Mouse (Mus musculus): Measurements from ENCODE around the gene Mxi1. TPM values are rescaled to one million over a fixed set of nuclear protein-coding genes. Genes with fewer than 3 reads are reported as not detected.

The Mxi1 gene
- polyA plus RNA-seq, 1 experiment from 2014 or later: 34.3 TPM

DNA sequence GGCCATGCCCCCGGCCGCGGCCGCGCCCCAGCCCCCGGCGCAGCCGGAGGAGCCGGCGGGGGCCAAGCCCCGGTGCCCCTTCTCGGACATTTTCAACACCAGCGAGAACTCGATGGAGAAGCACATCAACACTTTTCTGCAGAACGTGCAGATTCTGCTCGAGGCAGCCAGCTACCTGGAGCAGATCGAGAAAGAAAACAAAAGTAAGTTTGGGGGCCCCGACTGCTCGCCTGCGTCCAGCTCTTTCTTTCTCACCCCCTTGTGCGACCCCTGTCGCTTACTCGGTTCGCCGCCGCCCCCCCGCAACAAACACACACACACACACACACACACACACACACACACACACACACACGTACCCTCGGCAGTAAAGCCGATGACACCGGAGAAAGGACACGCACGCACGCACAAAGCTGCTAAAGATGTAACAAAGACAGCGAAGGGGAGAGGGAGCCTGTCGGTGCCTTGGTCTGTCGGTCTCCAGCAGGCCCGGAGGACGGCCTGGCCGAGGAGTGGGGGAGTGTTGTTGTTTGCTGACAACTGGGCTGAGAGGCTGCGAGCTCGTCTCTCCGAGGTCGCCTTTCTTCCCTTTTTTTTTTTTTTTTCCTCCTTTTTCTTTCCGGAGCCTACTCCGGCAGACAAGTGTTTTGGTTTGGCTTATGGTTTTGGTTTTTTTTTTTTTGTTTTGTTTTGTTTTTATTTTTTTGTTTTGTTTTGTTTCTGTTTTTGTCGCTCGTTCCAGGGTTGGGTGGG is 629 bp downstream of the Mxi1 start:
- no peak for ATAC-seq (replicated peaks; ENCODE audit: low FRiP score)
- H3K4me2 ChIP-seq: peak overlapping the region; percentile 100
- no peaks in the 10 kb centered on the region for H3K9me3 ChIP-seq (ENCODE audit: control insufficient read depth, low read length)
- H3K9ac ChIP-seq (ENCODE audit: low read depth, low read length): peak overlapping the region; percentile 92
- under 1% methylated on average over 47 of the region's 48 CpGs for WGBS
- peaks cover 6% of the 10 kb centered on the region for H3K4me1 ChIP-seq (replicated peaks; ENCODE audit: control insufficient read depth, insufficient read depth, low read length)
- H3K36me3 ChIP-seq (ENCODE audit: control insufficient read depth, insufficient read depth, low read length): no peaks in the 10 kb centered on the region
- H3K27me3 ChIP-seq (replicated peaks; ENCODE audit: control insufficient read depth, insufficient read depth, low read length): no peaks in the 10 kb centered on the region
- H3K27ac ChIP-seq (ENCODE audit: low read depth, low read length): peak overlapping the region; percentile 97
- DNase-seq (ENCODE audit: low spot score): peak; percentile 62
- H3K4me3 ChIP-seq (ENCODE audit: low read depth, low read length): peak overlapping the region; percentile 97

DNA sequence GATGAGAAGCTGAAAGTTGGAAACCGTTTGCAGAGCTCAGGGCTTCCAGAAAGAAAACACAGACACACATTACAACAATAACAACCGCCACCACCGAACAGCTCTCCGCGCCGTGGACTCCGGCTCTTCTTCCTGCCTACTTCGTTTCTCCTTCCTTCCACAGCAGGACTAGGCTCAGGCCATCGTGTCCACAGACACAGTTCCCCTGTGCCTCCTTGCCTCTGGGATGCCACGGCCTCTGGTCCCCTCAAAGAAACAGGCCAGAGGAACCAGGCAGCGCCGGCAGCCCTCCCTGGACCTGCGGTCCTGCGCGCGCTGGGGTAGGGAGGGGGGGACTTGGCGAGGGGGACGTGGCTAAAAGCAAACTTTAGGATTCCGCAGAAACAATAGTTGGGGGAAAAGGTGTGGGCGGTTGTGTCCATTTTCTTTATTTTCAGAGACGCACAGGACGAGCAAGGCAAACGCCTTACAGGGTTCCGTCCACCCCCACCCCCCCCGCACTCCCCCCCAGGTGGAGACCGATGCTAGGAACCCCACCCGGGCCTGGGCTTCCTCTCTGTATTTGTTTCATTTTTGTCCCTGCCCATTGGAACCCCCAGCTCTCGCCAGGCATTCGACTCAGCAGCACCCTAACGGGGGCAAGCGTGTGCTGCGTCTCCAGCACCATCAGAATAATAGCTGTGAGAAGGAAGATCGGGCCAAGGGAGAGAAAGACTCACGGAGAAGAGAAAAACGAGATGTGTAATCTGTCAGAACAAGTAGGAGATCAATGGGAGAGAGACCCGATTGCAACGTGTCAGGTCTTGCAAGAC is 1.4 kb downstream of the Mxi1 start:
- Histone ChIP-seq H3K27ac (ENCODE audit: low read depth, low read length) (peak overlapping the region; percentile 97), H3K9me3 (ENCODE audit: control insufficient read depth, low read length) (no peaks in the 10 kb centered on the region), H3K4me3 (ENCODE audit: low read depth, low read length) (peak overlapping the region; percentile 97), H3K27me3 (replicated peaks; ENCODE audit: control insufficient read depth, insufficient read depth, low read length) (no peaks in the 10 kb centered on the region), H3K36me3 (ENCODE audit: control insufficient read depth, insufficient read depth, low read length) (no peaks in the 10 kb centered on the region), H3K9ac (ENCODE audit: low read depth, low read length) (peak overlapping the region; percentile 92), H3K4me2 (peak overlapping the region; percentile 100), H3K4me1 (replicated peaks; ENCODE audit: control insufficient read depth, insufficient read depth, low read length) (peaks cover 6% of the 10 kb centered on the region)
- no peak for ATAC-seq (replicated peaks; ENCODE audit: low FRiP score)
- WGBS: under 1% methylated on average over 37 of the region's 37 CpGs
- DNase-seq (ENCODE audit: low spot score): peak; percentile 71

DNA sequence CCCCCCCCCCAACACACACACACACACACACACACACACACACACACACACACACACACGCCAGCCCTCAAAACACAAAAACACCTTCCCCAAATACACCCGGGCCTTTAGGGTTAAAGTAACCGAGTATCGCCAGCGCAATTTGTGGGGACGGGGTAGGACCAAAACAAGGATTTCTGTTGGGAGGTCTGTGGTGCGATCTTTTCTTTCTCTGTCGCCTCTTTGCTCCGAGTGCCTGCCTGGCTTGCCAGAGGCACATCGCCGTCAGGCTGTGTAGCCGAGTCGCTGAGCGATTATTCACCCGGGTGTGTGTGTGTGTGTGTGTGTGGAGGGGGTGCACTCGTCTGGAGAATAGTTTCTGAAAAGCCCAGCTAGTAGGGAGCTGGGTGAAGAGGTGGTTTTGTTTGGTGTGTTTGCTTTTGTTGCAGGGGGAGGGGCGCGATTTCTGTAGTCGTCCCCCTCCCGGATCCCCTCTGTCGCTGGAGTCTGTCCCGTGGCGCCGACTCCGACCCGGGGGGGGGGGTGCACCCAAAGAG is 2.1 kb downstream of the Mxi1 start:
- H3K4me2 ChIP-seq: peak overlapping the region; percentile 100
- H3K27me3 ChIP-seq (replicated peaks; ENCODE audit: control insufficient read depth, insufficient read depth, low read length): no peaks in the 10 kb centered on the region
- under 1% methylated on average over 26 of the region's 26 CpGs for WGBS
- peak; percentile 21; the same call in 1 of the 2 replicates for ATAC-seq (replicated peaks; ENCODE audit: low FRiP score)
- DNase-seq (ENCODE audit: low spot score): peak; percentile 71
- no peaks in the 10 kb centered on the region for H3K36me3 ChIP-seq (ENCODE audit: control insufficient read depth, insufficient read depth, low read length)
- H3K4me1 ChIP-seq (replicated peaks; ENCODE audit: control insufficient read depth, insufficient read depth, low read length): peaks cover 6% of the 10 kb centered on the region
- no peaks in the 10 kb centered on the region for H3K9me3 ChIP-seq (ENCODE audit: control insufficient read depth, low read length)
- H3K9ac ChIP-seq (ENCODE audit: low read depth, low read length): peak overlapping the region; percentile 92
- peak overlapping the region; percentile 97 for H3K27ac ChIP-seq (ENCODE audit: low read depth, low read length)
- H3K4me3 ChIP-seq (ENCODE audit: low read depth, low read length): peak overlapping the region; percentile 97

GRCm38 (mm10) chr19:53312951-53313683 is 2.8 kb downstream of the Mxi1 start:
- peak; percentile 79 for DNase-seq (ENCODE audit: low spot score)
- no peaks in the 10 kb centered on the region for H3K36me3 ChIP-seq (ENCODE audit: control insufficient read depth, insufficient read depth, low read length)
- H3K4me3 ChIP-seq (ENCODE audit: low read depth, low read length): peak overlapping the region; percentile 97
- no peaks in the 10 kb centered on the region for H3K27me3 ChIP-seq (replicated peaks; ENCODE audit: control insufficient read depth, insufficient read depth, low read length)
- WGBS: under 1% methylated on average over 63 of the region's 63 CpGs
- peak overlapping the region; percentile 97 for H3K27ac ChIP-seq (ENCODE audit: low read depth, low read length)
- no peaks in the 10 kb centered on the region for H3K9me3 ChIP-seq (ENCODE audit: control insufficient read depth, low read length)
- peak overlapping the region; percentile 92 for H3K9ac ChIP-seq (ENCODE audit: low read depth, low read length)
- ATAC-seq (replicated peaks; ENCODE audit: low FRiP score): peak; percentile 21; the same call in 1 of the 2 replicates
- peaks cover 7% of the 10 kb centered on the region for H3K4me1 ChIP-seq (replicated peaks; ENCODE audit: control insufficient read depth, insufficient read depth, low read length)
- peak overlapping the region; percentile 100 for H3K4me2 ChIP-seq

- no peaks in the 10 kb centered on the region for H3K9me3 ChIP-seq (ENCODE audit: control insufficient read depth, low read length)
- peak overlapping the region; percentile 92 for H3K9ac ChIP-seq (ENCODE audit: low read depth, low read length)
- no peaks in the 10 kb centered on the region for H3K36me3 ChIP-seq (ENCODE audit: control insufficient read depth, insufficient read depth, low read length)
- H3K27ac ChIP-seq (ENCODE audit: low read depth, low read length): peak overlapping the region; percentile 97
- DNase-seq (ENCODE audit: low spot score) (peak; percentile 98), ATAC-seq (replicated peaks; ENCODE audit: low FRiP score) (peak; percentile 83)
- under 1% methylated on average over 52 of the region's 52 CpGs for WGBS
- no peaks in the 10 kb centered on the region for H3K27me3 ChIP-seq (replicated peaks; ENCODE audit: control insufficient read depth, insufficient read depth, low read length)
- peaks cover 12% of the 10 kb centered on the region for H3K4me1 ChIP-seq (replicated peaks; ENCODE audit: control insufficient read depth, insufficient read depth, low read length)
- peak overlapping the region; percentile 100 for H3K4me2 ChIP-seq
- peak overlapping the region; percentile 97 for H3K4me3 ChIP-seq (ENCODE audit: low read depth, low read length)
These were observed 3.5 kb downstream of the Mxi1 start for GRCm38 (mm10) chr19:53313684-53314443.

DNA sequence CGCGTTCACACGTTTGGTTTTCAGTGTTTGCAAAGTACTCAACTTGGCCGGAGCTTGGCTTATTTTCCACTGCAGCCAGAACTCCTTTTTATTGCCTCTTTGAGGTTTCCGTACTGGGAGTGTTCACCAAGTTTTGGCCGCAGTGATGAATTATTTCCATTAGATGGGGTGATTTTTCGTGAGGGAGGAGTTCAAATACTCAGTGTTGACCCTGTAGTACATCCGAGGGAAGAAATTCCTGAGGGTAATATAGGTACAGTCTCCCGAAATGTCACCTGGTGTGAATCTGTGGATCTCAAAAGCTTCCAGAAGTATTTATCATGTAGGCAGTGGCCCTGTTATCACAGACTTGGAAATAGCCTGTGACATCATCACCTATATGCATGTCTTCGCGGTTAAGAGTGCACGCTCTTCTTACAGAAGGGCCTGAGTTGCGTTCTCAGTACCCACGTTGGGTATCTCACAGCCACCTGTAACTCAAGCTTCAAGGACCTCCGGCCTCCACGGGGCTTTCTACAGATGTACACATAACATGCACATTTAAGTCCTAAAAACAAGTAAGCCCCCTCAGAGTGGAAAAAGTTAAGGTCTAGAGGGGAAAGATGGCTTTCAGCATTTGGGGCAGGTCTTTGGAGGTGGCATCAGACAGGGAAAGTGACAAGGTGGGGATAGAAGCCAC is 4.4 kb downstream of the Mxi1 start:
- 51% methylated on average over 16 of the region's 16 CpGs for WGBS
- Histone ChIP-seq H3K4me1 (replicated peaks; ENCODE audit: control insufficient read depth, insufficient read depth, low read length) (peaks cover 13% of the 10 kb centered on the region), H3K4me2 (peak overlapping the region; percentile 100), H3K9ac (ENCODE audit: low read depth, low read length) (0 out of 2 replicates have a peak overlapping the region, but pooled peaks have one; percentile 27), H3K9me3 (ENCODE audit: control insufficient read depth, low read length) (no peaks in the 10 kb centered on the region), H3K27me3 (replicated peaks; ENCODE audit: control insufficient read depth, insufficient read depth, low read length) (no peaks in the 10 kb centered on the region), H3K4me3 (ENCODE audit: low read depth, low read length) (peak overlapping the region; percentile 97), H3K27ac (ENCODE audit: low read depth, low read length) (no peak overlapping the region), H3K36me3 (ENCODE audit: control insufficient read depth, insufficient read depth, low read length) (no peaks in the 10 kb centered on the region)
- ATAC-seq (replicated peaks; ENCODE audit: low FRiP score) (no peak), DNase-seq (ENCODE audit: low spot score) (no peak)

GRCm38 (mm10) chr19:53315209-53315654 is 4.9 kb downstream of the Mxi1 start:
- H3K4me1 ChIP-seq (replicated peaks; ENCODE audit: control insufficient read depth, insufficient read depth, low read length): peaks cover 18% of the 10 kb centered on the region
- H3K4me2 ChIP-seq: no peak overlapping the region

More at GRCm38 (mm10) chr19:53315209-53315654, 4.9 kb downstream of the Mxi1 start:
- Histone ChIP-seq H3K36me3 (ENCODE audit: control insufficient read depth, insufficient read depth, low read length) (no peaks in the 10 kb centered on the region), H3K9ac (ENCODE audit: low read depth, low read length) (no peak overlapping the region), H3K4me3 (ENCODE audit: low read depth, low read length) (no peak overlapping the region), H3K27me3 (replicated peaks; ENCODE audit: control insufficient read depth, insufficient read depth, low read length) (no peaks in the 10 kb centered on the region), H3K27ac (ENCODE audit: low read depth, low read length) (no peak overlapping the region), H3K9me3 (ENCODE audit: control insufficient read depth, low read length) (no peaks in the 10 kb centered on the region)
- WGBS: 81% methylated on average over 7 of the region's 7 CpGs
- DNase-seq (ENCODE audit: low spot score): no peak
- ATAC-seq (replicated peaks; ENCODE audit: low FRiP score): no peak
